Mouse (Mus musculus): ENCODE results near the gene Ercc6.

DNA sequence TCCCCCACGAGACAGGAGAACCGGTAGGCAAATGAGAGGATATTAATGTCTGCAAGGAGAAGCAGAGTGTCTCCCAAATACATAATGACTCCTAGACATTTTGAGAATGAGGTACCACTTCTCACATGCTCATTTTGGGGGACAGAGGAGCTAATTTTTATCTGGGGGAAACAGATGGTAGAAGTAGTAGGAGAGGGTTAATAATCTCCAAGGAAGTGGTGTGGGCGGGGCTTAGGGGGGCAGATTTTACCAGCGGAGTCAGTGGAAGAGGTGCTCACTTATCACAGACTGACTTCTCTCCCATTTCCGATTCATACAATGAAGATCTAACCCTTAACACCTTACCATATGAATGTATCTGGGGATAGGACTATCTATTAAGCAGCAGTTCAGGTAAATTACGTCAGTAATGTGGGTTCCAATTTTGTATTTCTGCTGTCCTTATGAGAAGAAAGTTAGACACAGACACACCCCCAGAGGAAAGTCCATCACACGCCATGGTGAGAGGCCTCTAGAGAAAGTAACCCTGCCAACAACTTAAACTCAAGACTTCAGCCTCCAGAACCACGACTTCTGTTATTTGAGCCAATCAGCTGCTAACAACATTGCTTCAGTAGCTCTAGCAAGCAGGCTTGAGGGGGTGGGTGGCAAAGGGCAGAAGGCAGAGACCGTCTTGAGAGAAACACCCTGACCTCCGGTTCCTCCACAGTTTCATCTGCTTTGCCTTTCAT is 5.1 kb upstream of the Ercc6 start:
- no peak for TF ChIP-seq MAFK (IDR thresholded peaks at IDR 0.05; ENCODE audit: insufficient read depth, low read depth, low read length)
- no peak for TF ChIP-seq CHD2 (IDR thresholded peaks at IDR 0.05; ENCODE audit: low read depth, low read length)
- no peak for TF ChIP-seq HCFC1 (IDR thresholded peaks at IDR 0.05; ENCODE audit: borderline replicate concordance, insufficient read depth, low read length)
- no peak for TF ChIP-seq ZC3H11A (IDR thresholded peaks at IDR 0.05; ENCODE audit: borderline replicate concordance, low read depth, low read length)

Measured in ES-E14 (cell line).